Mouse (Mus musculus): ENCODE data around the gene Pfdn6. TPM values are rescaled to one million over a fixed set of nuclear protein-coding genes. Genes with fewer than 3 reads are reported as not detected.
"Not testable (repeated sequence)": the region's sequence is repeated elsewhere in the genome, so short reads cannot be mapped to it uniquely, and the experiment has no call there.

The Pfdn6 gene
- total RNA-seq, 4 experiments from 2014 or later: 74.1 to 119 (median 79.6) TPM

DNA sequence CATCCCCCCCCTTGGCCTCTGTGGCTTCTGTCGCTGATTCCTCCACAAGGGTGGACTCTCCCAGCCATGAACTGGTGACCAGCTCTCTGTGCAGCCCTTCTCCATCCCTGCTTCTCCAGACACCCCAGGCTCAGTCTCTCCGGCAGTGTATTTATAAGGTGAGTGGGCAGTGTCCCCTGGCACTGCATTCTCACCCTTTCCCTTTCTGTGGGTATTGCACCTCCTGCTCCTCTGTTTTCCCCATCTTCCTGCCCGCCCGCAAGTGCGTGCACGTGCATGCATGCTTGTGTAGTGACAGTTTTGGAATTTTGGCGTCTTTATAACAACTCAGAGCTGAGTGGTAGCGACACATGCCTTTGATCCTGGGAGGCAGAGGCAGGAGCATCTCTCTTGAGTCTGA lies 26.2 kb downstream of the Pfdn6 start:
- DNase-seq: no peak

DNA sequence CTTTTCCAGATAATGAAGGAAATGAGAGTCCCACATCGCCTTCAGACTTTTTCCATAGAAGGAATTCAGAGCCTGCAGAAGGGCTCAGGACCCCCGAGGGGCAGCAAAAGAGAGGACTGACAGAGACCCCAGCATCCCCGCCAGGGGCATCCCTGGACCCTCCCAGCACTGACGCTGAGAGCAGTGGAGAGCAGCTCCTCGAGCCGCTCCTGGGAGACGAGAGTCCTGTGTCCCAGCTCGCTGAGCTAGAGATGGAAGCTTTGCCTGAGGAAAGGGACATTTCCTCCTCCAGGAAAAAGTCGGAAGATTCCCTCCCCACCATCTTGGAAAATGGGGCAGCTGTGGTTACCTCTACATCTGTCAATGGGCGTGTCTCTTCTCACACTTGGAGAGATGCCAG lies 26.9 kb downstream of the Pfdn6 start:
- no peak for DNase-seq

DNA sequence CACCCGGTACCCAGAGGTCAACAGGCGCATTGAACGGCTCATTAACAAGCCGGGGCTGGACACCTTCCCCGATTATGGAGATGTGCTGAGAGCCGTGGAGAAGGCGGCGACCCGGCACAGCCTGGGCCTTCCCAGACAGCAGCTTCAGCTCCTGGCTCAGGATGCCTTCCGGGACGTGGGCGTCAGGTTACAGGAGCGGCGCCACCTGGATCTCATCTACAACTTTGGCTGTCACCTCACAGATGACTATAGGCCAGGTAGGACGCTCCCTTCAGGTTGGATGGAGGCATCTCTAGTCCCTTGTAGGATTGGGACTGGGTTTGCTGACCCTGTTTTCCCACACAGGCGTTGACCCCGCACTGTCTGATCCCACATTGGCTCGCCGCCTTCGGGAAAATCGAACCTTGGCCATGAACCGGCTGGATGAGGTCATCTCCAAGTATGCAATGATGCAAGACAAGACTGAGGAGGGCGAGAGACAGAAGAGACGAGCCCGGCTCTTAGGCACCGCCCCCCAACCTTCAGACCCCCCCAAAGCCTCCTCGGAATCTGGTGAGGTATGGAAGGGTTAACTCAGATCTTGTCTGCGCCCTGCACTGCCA lies 28.2 kb downstream of the Pfdn6 start:
- DNase-seq: no peak

DNA sequence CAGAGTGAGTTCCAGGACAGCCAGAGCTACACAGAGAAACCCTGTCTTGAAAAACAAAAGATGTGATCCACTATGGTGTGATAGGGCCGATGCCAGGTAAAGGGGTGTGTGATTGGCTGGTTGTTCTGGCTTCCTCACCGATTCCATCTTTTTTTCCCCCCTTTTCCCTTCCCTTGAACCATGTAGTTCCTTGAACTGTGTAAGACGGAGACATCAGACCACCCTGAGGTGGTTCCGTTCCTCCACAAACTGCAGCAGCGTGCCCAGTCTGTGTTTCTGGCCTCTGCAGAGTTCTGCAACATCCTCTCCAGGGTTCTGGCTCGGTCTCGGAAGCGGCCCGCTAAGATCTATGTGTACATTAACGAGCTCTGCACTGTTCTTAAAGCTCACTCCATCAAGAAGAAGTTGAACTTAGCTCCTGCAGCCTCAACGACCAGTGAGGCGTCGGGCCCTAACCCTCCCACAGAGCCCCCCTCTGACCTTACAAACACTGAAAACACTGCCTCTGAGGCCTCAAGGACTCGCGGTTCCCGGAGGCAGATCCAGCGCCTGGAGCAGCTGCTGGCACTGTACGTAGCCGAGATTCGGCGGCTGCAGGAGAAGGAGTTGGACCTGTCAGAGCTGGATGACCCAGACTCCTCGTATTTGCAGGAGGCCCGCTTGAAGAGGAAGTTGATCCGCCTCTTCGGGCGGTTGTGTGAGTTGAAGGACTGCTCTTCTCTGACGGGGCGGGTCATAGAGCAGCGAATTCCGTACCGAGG lies 28.9 kb downstream of the Pfdn6 start:
- no peak for DNase-seq

GRCm38 (mm10) chr17:33910346-33911051 lies 29.6 kb downstream of the Pfdn6 start:
- no peak for DNase-seq

- DNase-seq: peak; percentile 66
Measured at GRCm38 (mm10) chr17:33909869-33910250, 30.3 kb downstream of the Pfdn6 start.

DNA sequence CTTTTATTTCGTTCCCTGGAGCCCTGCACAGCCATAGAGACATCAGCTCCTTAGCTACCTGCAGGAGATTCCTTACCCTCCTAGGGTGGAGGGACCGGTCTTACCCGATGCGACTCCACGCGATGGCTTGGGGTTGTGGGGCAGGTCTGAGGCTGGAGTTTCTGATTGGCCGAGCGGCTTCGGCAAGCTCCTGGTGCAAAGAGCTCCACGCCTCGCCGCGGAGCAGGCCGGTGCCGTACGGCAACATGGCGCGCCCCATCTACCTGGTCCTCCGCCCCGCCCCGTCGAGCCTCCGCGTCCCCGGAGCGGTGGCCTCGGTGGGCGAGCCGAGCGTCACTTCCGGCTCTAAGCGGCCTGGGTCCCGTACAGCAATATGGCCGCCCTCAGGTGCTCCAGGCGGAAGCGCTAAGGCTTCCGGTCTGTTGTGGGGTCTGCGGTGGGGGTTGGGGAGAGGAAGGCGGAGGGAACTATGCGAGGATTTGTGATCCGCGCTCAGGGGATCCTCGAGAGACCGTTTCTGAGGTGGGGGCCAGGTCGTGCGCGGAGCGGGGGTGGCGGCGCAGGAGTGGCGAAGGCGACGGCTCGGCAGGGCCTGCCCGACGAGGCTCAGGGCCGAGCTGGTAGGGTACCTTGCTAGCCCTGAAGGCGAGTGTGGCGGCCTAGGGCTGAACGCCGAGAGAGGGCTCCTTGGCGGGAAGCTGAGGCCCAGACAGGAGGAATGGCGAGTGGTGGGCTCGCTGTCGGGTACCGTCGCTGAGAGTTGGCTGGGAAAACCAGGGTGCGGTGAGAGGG lies 30.9 kb downstream of the Pfdn6 start, which contains the start of gene Daxx:
Daxx (plus strand) TSS at position 338 of the 792 bp plus-strand sequence.
- DNase-seq: peak; percentile 98

GRCm38 (mm10) chr17:33908331-33909076 lies 31.6 kb downstream of the Pfdn6 start:
- no peak for DNase-seq

DNA sequence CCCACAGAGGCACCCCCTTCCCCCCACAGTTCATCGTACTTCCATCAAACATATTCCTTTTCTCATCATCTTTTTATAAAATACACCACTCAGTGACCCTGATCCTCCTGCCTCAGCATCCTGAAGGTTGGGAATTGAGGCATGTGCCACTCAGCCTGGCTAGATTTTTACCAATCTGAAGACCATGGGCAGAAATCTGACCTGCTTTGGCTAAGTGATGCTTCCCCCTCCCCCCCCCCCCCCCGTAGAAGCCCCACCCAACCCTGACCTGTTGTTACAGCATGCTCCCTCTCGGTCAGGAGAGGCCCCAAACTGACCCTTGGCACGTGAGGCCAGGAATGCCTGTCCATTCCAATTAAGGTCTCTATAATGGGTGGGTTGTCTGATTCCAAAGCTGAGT lies 35.3 kb downstream of the Pfdn6 start, which contains the start of gene Platr17:
Platr17 (plus strand) TSS at position 301 of the 400 bp plus-strand sequence.
- not testable (repeated sequence) for DNase-seq

GRCm38 (mm10) chr17:33903911-33904651 lies 36.1 kb downstream of the Pfdn6 start:
- not testable (repeated sequence) for DNase-seq

DNA sequence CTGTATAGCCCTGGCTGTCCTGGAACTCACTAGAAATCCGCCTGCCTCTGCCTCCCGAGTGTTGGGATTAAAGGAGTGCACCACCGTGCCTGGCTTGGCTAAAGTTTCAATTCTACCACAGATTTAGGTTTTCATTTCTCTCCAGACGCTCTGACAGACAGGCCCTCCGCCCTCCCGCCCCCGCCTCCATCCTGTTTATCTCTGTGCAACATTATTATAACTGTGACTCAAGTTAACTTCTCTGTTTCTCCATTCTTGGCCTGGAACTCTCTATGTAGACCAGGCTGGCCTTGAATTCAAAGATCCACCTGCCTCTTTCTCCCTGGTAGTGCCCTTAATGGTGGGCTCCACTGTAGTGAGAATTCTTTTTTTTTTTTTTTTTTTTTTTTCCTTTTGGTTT lies 37.7 kb downstream of the Pfdn6 start:
- DNase-seq: no peak

GRCm38 (mm10) chr17:33902079-33902478 lies 38.1 kb downstream of the Pfdn6 start:
- no peak for DNase-seq

DNA sequence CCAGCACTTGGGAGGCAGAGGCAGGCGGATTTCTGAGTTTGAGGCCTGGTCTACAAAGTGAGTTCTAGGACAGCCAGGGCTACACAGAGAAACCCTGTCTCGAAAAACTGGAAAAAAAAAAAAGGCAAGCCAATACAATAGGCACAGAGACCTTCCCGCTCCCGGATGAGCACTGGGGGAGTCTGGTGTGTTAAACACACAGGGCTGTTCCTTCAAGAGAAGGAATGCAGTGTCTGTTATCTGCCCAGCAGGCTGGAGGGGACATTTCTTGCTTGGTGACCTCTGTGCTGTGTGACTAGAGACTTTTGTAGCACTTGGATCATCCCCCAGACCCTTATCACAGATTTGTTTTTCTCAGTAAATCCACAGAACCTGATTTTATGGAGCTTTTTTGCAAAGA lies 38.5 kb downstream of the Pfdn6 start:
- DNase-seq: no peak

GRCm38 (mm10) chr17:33900989-33901314 lies 39.2 kb downstream of the Pfdn6 start:
- DNase-seq: no peak

GRCm38 (mm10) chr17:33900281-33900988 lies 39.7 kb downstream of the Pfdn6 start:
- no peak for DNase-seq

DNA sequence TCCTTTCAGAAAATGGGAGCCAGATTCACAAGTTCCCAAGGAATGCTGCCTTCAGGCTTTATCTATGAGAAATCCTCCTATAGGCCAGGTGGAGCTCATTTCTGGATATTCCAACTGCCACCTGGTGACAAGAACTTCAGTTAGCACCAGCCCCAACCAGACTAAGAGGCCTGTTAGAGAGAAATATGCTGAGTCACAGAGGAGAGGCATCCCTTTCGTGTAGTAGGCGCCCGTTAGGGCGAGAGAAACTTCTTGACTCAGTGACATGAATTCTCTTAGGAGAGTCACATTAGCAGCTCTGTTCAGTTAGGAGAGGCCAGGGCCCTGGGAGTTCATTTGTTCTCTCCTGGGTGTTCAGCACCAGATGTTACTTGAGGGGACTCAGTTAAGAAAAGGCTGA lies 40.5 kb downstream of the Pfdn6 start:
- DNase-seq: no peak

GRCm38 (mm10) chr17:33898193-33898592 lies 42.0 kb downstream of the Pfdn6 start:
- not testable (repeated sequence) for DNase-seq

DNA sequence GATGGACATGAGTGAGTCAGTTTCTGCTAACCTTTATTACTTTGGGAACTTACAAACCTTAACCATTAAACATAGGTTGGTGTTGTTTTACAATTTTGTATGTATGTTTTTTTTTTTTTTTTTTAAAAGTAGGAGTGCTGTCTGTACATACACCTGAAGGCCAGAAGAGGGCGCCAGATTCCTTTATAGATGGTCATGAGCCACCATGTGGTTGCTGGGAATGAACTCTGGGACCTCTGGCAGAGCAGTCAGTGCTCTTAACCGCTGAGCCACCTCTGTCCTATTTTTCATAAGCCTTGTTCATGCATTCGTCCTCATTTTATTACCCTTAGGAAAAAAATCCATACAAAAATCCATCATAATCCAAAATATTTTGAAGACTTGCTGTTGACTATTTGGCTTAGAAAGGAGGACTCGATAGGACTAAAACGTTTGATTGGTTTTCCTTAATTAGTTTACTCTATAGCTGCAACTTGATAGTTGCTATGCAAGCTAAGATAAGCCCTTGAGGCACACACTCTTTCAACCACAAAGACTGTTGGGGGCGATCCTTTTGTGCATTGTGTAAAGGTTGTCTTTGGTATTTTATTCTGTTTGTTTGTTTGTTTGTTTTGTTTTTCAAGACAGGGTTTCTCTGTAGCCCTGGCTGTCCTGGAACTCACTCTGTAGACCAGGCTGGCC lies 42.9 kb downstream of the Pfdn6 start:
- no peak for DNase-seq

- not testable (repeated sequence) for DNase-seq
Measured at GRCm38 (mm10) chr17:33893011-33893410, 47.1 kb downstream of the Pfdn6 start.

DNA sequence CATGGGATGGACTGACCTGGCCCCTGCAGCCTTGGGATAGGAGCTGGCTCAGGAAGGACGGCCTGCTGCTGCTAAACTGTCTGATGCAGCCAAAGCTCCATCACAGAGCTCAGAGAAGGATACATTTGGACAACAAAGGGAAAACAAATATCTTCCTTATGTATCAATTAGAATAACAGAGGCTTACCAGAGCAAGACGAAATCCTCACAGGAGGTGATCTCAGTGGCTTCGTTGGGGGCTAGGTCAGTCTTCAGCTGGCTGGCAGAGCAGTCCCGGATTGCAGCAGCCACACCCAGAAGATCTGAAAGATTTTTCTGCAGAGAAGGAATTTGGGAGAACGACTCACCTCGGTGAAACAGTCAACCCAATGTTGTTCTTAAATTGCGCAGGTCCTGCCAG lies 47.7 kb downstream of the Pfdn6 start:
- DNase-seq: no peak

All from adrenal gland, adult 8-10 months (tissue).